Mouse (Mus musculus) forebrain, embryonic 10.5 days (tissue): ENCODE data around the gene Tle4. TPM values are rescaled to one million over a fixed set of nuclear protein-coding genes. Genes with fewer than 3 reads are reported as not detected.

ENCODE experiments used
- DNase-seq: peaks from one replicate; pipeline ENCODE4 v3.0.0-alpha.2; 2017; ENCODE audit warnings: low spot score; ENCODE audit errors: extremely low spot score
- H3K27ac ChIP-seq: fragments of 300-500 bp; sonication (generic); 2 replicates; pipeline ENCODE4 v1.5.1; 2016; ENCODE audit warnings: mild to moderate bottlenecking
- H3K27me3 ChIP-seq: fragments of 300-500 bp; sonication (generic); 2 replicates; pipeline ENCODE4 v1.6.1; 2016; ENCODE audit warnings: mild to moderate bottlenecking; ENCODE audit not compliant: poor library complexity, severe bottlenecking
- H3K36me3 ChIP-seq: fragments of 300-500 bp; sonication (generic); replicated peaks from 2 replicates; pipeline ENCODE4 v1.6.1; 2016; ENCODE audit warnings: mild to moderate bottlenecking, moderate library complexity
- H3K4me1 ChIP-seq: fragments of 300-500 bp; sonication (generic); 2 replicates; pipeline ENCODE4 v1.6.1; 2016
- H3K4me3 ChIP-seq: fragments of 300-500 bp; sonication (generic); 2 replicates; pipeline ENCODE4 v1.5.1; 2016; ENCODE audit warnings: mild to moderate bottlenecking, moderate library complexity
- H3K9me3 ChIP-seq: fragments of 300-500 bp; sonication (generic); 2 replicates; pipeline ENCODE4 v1.6.1; 2016; ENCODE audit warnings: mild to moderate bottlenecking, moderate library complexity
- WGBS: fragments of 180-500 bp; shearing (Covaris S2); methylation state at CpG from one replicate; pipeline ENCODE4 v1.1.7; 2016; 5-methylcytosine and 5-hydroxymethylcytosine counted together
- polyA plus RNA-seq: library from polyadenylated mRNA; unstranded; fragments of >200 nt; fragmentation: Nextera tagmentation; extraction: Ambion mirVana; gene quantifications from 2 replicates; pipeline ENCODE4 v1.2.1, GENCODE M21; 2016

Gene Tle4
- polyA plus RNA-seq, 1 experiment from 2014 or later, result 24.5 TPM

DNA sequence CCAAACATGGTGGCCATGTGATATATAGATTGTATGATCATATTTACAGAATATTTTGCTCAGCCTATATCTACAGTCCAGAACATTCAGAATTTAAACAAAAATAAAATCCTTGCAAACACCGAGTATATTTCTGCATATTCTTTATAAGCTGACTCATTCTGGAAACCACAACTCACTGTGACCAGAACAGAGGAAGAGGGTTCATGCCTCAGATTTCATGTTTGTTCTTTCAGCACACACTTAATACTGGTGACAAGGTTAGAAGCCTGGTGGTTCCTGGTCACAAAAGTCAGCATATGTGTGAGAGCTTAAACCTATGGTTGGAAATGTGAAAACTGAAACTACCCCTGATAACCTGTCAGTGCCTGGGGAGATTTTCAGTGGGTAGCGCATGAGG, 129.1 kb downstream of the Tle4 start:
- WGBS, result 88% methylated on average over 2 of the region's 2 CpGs
- H3K9me3 ChIP-seq, result no peaks in the 10 kb centered on the region
- H3K27ac ChIP-seq, result no peak overlapping the region
- peaks cover 44% of the 10 kb centered on the region for H3K36me3 ChIP-seq
- no peak for DNase-seq
- H3K4me1 ChIP-seq, result 0 out of 2 replicates have a peak, but pooled peaks cover 6% of the 10 kb centered on the region
- H3K4me3 ChIP-seq, result no peak overlapping the region
- H3K27me3 ChIP-seq, result no peaks in the 10 kb centered on the region

DNA sequence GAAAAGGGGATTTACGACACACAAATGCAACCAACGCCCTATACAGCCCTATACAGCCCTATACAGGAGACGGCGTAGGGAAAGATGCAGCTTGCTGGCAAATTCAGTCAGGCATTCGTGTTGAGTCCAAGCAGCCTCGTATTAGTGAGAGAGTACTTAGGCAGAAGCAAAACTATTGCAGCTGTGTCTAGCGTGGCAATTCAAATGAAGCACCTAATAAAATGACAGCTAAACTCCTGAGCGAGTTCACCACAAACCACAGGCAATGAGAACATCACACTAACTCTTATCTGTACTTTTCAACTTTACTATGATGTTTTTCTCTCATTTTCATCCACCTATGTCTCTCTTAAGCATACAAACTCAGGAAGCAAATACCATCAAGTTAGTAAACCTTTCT, 131.8 kb downstream of the Tle4 start:
- Histone ChIP-seq H3K27me3 (no peaks in the 10 kb centered on the region), H3K36me3 (peaks cover 65% of the 10 kb centered on the region), H3K9me3 (no peaks in the 10 kb centered on the region), H3K4me1 (0 out of 2 replicates have a peak, but pooled peaks cover 6% of the 10 kb centered on the region), H3K4me3 (no peak overlapping the region), H3K27ac (no peak overlapping the region)
- 87% methylated on average over 8 of the region's 8 CpGs for whole genome bisulfite sequencing
- no peak for DNase-seq

GRCm38 (mm10) chr19:14463281-14464079, 134.4 kb downstream of the Tle4 start:
- H3K4me3 ChIP-seq, result no peak overlapping the region
- H3K36me3 ChIP-seq, result peaks cover 89% of the 10 kb centered on the region
- no peaks in the 10 kb centered on the region for H3K9me3 ChIP-seq
- H3K4me1 ChIP-seq, result no peaks in the 10 kb centered on the region
- H3K27me3 ChIP-seq, result no peaks in the 10 kb centered on the region
- DNase-seq, result no peak
- H3K27ac ChIP-seq, result no peak overlapping the region
- WGBS, result 92% methylated on average over 5 of the region's 5 CpGs

DNA sequence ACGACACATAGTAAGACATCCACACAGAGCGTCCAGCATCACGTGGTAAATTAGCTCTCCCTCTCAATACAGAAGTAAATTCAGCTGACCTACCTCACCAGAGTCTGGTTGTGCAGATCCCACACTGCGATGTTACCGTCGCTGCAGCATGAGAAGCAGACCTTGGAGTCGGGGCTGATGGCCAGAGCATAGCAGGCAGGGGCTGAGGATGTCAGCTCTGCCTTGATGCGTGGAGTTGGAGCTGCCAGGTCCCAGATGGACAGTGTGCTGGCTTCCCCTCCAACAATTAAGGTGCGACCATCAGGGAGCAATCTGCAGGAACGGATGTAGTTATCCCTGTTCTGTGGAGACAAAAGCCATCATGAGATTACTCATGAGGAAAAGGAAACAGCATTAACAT, 144.4 kb downstream of the Tle4 start:
- H3K4me1 ChIP-seq, result peaks cover 21% of the 10 kb centered on the region
- no peak overlapping the region for H3K4me3 ChIP-seq
- 95% methylated on average over 10 of the region's 10 CpGs for WGBS
- H3K27me3 ChIP-seq, result no peaks in the 10 kb centered on the region
- no peaks in the 10 kb centered on the region for H3K9me3 ChIP-seq
- DNase-seq, result no peak
- H3K36me3 ChIP-seq, result peaks cover 91% of the 10 kb centered on the region
- H3K27ac ChIP-seq, result no peak overlapping the region

- Histone ChIP-seq H3K36me3 (peaks cover 83% of the 10 kb centered on the region), H3K4me3 (no peak overlapping the region), H3K27me3 (no peaks in the 10 kb centered on the region), H3K27ac (no peak overlapping the region), H3K9me3 (no peaks in the 10 kb centered on the region), H3K4me1 (peaks cover 39% of the 10 kb centered on the region)
- no peak for DNase-seq
- WGBS, result 88% methylated on average over 6 of the region's 6 CpGs
Measured at GRCm38 (mm10) chr19:14451329-14451728, 146.5 kb downstream of the Tle4 start.

- H3K27ac ChIP-seq, result no peak overlapping the region
- peaks cover 77% of the 10 kb centered on the region for H3K36me3 ChIP-seq
- peaks cover 39% of the 10 kb centered on the region for H3K4me1 ChIP-seq
- no peaks in the 10 kb centered on the region for H3K27me3 ChIP-seq
- no peaks in the 10 kb centered on the region for H3K9me3 ChIP-seq
- WGBS, result 94% methylated on average over 3 of the region's 3 CpGs
- no peak overlapping the region for H3K4me3 ChIP-seq
- no peak for DNase-seq
Measured at GRCm38 (mm10) chr19:14449738-14450137, 148.1 kb downstream of the Tle4 start.

DNA sequence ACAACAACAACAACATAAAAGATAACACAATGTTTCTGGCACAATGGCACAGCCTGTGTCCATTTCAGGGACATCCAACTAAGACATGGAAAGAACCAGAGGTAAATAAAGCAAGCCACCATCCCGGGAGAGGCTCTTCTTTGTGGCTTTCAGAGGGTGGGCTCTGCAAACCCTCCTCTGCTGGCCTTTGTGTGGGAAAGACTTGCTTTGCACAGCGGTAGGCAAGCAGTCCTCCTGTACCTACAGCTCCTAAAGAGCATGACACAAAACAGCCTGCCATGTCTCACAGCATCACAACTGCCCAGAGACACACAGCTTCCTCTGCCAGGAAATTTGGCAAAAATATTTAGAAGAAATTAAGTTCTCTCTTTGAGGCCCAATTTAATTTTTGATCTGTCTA, 149.3 kb downstream of the Tle4 start:
- DNase-seq, result no peak
- no peaks in the 10 kb centered on the region for H3K9me3 ChIP-seq
- no peaks in the 10 kb centered on the region for H3K27me3 ChIP-seq
- peaks cover 39% of the 10 kb centered on the region for H3K4me1 ChIP-seq
- peaks cover 65% of the 10 kb centered on the region for H3K36me3 ChIP-seq
- no peak overlapping the region for H3K4me3 ChIP-seq
- 49% methylated on average over 2 of the region's 2 CpGs for WGBS
- no peak overlapping the region for H3K27ac ChIP-seq

DNA sequence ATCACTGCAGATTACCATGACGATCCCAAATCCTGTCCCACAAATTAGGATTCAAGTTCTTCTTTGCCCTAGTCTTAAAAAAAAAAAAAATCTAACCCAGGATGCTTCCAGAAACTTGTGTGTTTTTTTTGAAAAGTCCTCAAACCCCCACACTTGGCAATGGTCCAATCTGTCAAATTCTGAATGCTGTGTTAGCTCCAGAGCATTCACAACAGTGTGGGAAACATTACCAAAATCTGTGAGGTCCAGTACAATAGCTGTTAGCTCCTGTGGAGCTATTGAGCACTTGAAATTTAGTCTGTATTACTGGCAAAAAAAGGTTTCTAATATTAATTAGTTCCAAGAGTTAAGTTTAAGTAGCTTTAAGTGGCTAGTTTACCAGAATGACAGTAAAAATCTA, 150.4 kb downstream of the Tle4 start:
- WGBS, result 89% methylated on average over 1 of the region's 1 CpGs
- Histone ChIP-seq H3K27me3 (no peaks in the 10 kb centered on the region), H3K36me3 (peaks cover 54% of the 10 kb centered on the region), H3K4me1 (peaks cover 39% of the 10 kb centered on the region), H3K27ac (no peak overlapping the region), H3K4me3 (no peak overlapping the region), H3K9me3 (no peaks in the 10 kb centered on the region)
- DNase-seq, result no peak

- peaks cover 11% of the 10 kb centered on the region for H3K36me3 ChIP-seq
- 92% methylated on average over 5 of the region's 5 CpGs for WGBS
- H3K9me3 ChIP-seq, result no peaks in the 10 kb centered on the region
- no peak overlapping the region for H3K4me3 ChIP-seq
- H3K27me3 ChIP-seq, result no peaks in the 10 kb centered on the region
- H3K4me1 ChIP-seq, result peaks cover 8% of the 10 kb centered on the region; the same call in 1 of the 2 replicates
- DNase-seq, result no peak
- H3K27ac ChIP-seq, result no peak overlapping the region
Measured at GRCm38 (mm10) chr19:14441861-14442260, 156.0 kb downstream of the Tle4 start.

DNA sequence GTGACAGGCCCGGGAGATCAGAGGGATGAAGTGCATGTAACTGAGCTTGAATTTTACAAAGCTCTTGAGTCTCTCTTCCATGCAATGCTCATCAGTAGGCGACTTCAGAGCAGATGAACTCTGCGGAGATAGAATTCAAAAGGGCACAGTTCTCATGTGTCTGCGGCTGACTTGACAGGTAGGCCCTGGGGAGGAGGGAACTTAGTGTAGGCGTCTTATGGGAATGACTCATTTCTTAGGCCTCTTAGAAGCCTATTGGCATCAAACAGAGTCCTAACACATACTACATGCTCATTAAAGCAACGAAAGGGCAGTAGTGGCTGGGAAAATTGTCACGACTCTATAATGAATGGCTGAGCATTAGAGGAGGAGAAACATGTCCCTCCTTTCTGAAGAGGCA, 160.6 kb downstream of the Tle4 start:
- Histone ChIP-seq H3K4me1 (peaks cover 23% of the 10 kb centered on the region), H3K9me3 (no peaks in the 10 kb centered on the region), H3K27ac (no peak overlapping the region), H3K27me3 (no peaks in the 10 kb centered on the region), H3K4me3 (no peak overlapping the region), H3K36me3 (no peaks in the 10 kb centered on the region)
- 82% methylated on average over 7 of the region's 7 CpGs for WGBS
- DNase-seq, result no peak

DNA sequence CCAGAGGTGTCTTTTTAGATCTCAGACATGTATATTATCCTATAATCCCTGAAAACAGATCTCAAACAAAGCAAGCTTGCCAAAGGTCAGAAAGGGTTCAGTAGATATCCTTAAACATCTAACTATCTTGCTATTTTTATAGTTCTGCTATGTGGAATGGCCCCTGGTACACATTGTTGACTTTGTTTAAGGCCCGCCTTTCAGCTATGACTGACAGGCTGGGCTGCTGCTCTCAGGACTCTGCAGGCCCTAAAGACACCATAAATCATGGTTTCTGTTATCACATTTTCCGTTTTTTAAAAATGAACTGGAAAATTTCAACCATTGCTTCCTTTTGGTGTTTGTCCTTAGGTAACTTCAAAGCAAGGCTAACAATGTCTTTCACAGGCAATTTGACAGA, 161.3 kb downstream of the Tle4 start:
- WGBS, result 85% methylated on average over 2 of the region's 2 CpGs
- Histone ChIP-seq H3K27ac (peak overlapping the region; percentile 17; the same call in 1 of the 2 replicates), H3K4me3 (no peak overlapping the region), H3K36me3 (no peaks in the 10 kb centered on the region), H3K4me1 (peaks cover 23% of the 10 kb centered on the region), H3K27me3 (no peaks in the 10 kb centered on the region), H3K9me3 (no peaks in the 10 kb centered on the region)
- DNase-seq, result no peak

- H3K4me1 ChIP-seq, result peaks cover 23% of the 10 kb centered on the region
- no peaks in the 10 kb centered on the region for H3K36me3 ChIP-seq
- 33% methylated on average over 14 of the region's 14 CpGs for WGBS
- no peak for DNase-seq
- H3K9me3 ChIP-seq, result no peaks in the 10 kb centered on the region
- H3K4me3 ChIP-seq, result no peak overlapping the region
- H3K27me3 ChIP-seq, result no peaks in the 10 kb centered on the region
- peak overlapping the region; percentile 63 for H3K27ac ChIP-seq
Measured at GRCm38 (mm10) chr19:14435681-14436376, 162.0 kb downstream of the Tle4 start.

DNA sequence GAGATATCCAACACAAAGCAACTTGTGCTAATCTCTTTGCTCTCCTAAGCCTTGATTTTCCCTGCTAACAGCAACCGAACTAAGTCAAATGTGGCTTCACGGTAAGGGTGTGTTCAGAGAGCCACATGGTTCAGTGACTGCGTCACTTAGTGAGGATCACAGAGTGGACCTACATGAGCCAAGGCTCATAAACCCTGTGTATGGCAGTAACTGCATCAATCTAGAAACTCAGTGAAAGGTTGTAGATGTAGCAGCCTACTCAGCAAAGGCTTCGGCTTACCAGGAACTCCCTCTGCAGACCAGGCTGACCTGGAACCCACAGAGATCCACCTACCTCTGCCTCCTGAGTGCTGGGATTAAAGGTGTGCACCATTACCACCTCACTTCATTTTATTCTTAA, 164.0 kb downstream of the Tle4 start:
- Histone ChIP-seq H3K27ac (no peak overlapping the region), H3K9me3 (no peaks in the 10 kb centered on the region), H3K27me3 (no peaks in the 10 kb centered on the region), H3K4me3 (no peak overlapping the region), H3K4me1 (peaks cover 23% of the 10 kb centered on the region), H3K36me3 (no peaks in the 10 kb centered on the region)
- 92% methylated on average over 4 of the region's 4 CpGs for WGBS
- DNase-seq, result no peak
